Mouse (Mus musculus) liver, embryonic 15.5 days (tissue): ENCODE data around the gene Ece2. TPM values are rescaled to one million over a fixed set of nuclear protein-coding genes. Genes with fewer than 3 reads are reported as not detected.

Experiments used
- ATAC-seq: fragments of 200-750 bp; cut with Nextera tagmentation; 2 replicates; pipeline ENCODE4 v1.8.0; 2017; ENCODE audit warnings: moderate number of reproducible peaks, mild to moderate bottlenecking, moderate library complexity; ENCODE audit not compliant: insufficient read depth
- H3K27ac ChIP-seq: fragments of 300-500 bp; sonication (generic); replicated peaks from 2 replicates; pipeline ENCODE4 v1.5.1; 2015; ENCODE audit warnings: mild to moderate bottlenecking, inconsistent platforms
- H3K27me3 ChIP-seq: fragments of 300-500 bp; sonication (generic); 2 replicates; pipeline ENCODE4 v1.6.1; 2015; ENCODE audit warnings: mild to moderate bottlenecking, inconsistent platforms
- H3K36me3 ChIP-seq: fragments of 300-500 bp; sonication (generic); replicated peaks from 2 replicates; pipeline ENCODE4 v1.6.1; 2015; ENCODE audit warnings: moderate library complexity, mild to moderate bottlenecking, inconsistent platforms
- H3K4me1 ChIP-seq: fragments of 300-500 bp; sonication (generic); replicated peaks from 2 replicates; pipeline ENCODE4 v1.6.1; 2015; ENCODE audit warnings: inconsistent platforms
- H3K4me2 ChIP-seq: fragments of 300-500 bp; sonication (generic); 2 replicates; pipeline ENCODE4 v1.6.1; 2015; ENCODE audit warnings: moderate library complexity, mild to moderate bottlenecking, inconsistent platforms
- H3K4me3 ChIP-seq: fragments of 300-500 bp; sonication (generic); replicated peaks from 2 replicates; pipeline ENCODE4 v1.5.1; 2015; ENCODE audit warnings: mild to moderate bottlenecking, inconsistent platforms
- H3K9ac ChIP-seq: fragments of 300-500 bp; sonication (generic); 2 replicates; pipeline ENCODE4 v1.6.1; 2015; ENCODE audit warnings: moderate library complexity, mild to moderate bottlenecking, inconsistent platforms
- H3K9me3 ChIP-seq: fragments of 300-500 bp; sonication (generic); replicated peaks from 2 replicates; pipeline ENCODE4 v1.6.1; 2016; ENCODE audit warnings: inconsistent platforms
- WGBS: fragments of 180-500 bp; shearing (Covaris S2); methylation state at CpG from one replicate; pipeline ENCODE4 v1.1.7; 2015; ENCODE audit warnings: mixed read lengths; ENCODE audit not compliant: insufficient replicate concordance; 5-methylcytosine and 5-hydroxymethylcytosine counted together
- polyA plus RNA-seq: library from polyadenylated mRNA; unstranded; fragments of >200 nt; fragmentation: Nextera tagmentation; extraction: Ambion mirVana; gene quantifications from 2 replicates; pipeline ENCODE4 v1.2.1, GENCODE M21; 2015

The Ece2 gene
- polyA plus RNA-seq, 1 experiment from 2014 or later: not detected

DNA sequence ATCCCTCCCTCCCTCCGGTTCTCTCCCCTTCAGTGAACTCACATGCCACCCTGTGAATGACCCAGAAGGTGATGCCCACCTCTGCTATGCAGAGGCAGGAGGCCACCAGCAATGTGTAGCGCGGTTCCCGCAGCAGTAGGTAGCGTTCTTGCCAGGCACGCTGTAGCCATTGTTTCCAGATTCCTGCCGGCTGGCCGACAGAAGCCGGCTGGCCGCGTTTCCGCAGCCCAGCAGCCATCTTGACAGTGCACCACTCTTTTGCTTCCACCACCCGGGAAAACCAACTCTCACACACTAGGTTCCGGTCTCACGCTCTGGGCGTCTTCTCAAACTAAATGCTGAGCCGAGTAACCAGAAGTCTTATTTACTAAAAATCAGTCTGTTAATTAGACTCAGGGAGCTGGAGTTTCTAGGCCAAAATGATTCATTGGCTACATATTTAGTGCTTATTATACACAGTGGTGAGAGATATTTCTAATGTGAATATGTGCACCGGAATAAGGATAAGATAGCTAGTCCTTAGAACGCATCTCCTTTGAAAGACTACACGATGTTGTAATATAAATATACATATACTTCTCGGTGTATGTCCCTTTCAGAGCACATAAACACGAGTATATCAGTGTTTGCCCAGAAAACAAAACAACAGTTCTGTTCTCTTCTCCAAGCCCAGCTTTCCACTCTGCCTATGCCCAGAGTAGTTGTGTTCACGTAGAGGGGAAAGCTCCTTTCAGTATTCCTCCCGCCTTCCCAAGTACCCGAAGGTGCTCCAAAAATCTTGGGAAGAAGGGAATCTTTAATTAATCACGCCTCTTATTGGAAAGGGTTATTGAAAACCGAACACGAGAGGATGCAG, 18.9 kb upstream of the Ece2 start:
- Histone ChIP-seq H3K36me3 (peaks cover 21% of the 10 kb centered on the region), H3K9ac (peak overlapping the region; percentile 74), H3K4me2 (peak overlapping the region; percentile 93), H3K27ac (peak overlapping the region; percentile 77), H3K4me1 (peaks cover 39% of the 10 kb centered on the region), H3K27me3 (no peaks in the 10 kb centered on the region), H3K9me3 (no peaks in the 10 kb centered on the region), H3K4me3 (peak overlapping the region; percentile 83)
- under 1% methylated on average over 28 of the region's 28 CpGs for WGBS
- peak; percentile 47; the same call in 1 of the 2 replicates for ATAC-seq

DNA sequence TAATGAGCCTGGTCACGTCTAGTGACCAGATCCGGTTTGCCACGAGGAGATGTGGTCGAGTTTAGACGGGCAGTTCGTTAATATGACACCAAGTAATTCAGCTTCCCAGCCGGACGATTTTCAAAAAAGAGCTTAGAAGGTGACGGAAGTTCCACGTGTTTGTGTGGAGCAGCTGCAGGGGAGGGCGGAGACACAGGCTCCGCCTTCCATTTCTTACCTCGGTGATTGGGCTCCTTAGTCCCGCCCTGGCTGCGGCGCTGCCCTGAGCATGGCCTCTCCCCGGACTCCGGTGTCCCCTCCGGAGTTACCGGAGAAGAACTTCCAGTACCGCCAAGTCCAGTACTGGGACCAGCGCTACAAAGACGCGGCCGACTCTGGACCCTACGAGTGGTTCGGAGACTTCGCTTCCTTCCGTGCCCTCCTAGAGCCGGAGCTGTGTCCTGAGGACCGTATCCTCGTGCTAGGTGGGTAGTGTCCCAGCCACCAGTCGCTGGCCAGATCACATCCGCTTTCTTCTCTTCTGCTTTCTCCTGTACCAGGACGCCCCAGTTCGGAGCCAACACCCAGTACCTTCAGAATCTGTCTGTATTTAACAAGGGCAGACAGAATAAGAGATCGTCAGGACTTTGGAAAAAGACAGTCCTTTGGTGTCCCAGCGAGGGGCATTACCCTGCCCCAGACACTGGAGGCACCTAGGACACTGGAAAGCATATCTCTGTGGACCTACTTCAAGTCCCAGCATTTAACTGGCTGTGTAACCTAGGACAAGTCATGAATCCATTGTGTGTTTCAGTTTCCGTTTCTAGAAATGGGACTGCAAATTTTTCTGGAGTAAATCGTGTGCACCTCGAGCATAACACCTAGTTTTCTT, 18.0 kb upstream of the Ece2 start, which contains the start of the genes Eef1akmt4, Gm49333 and Alg3:
TSS of gene Eef1akmt4 (plus strand) at position 237 of the 871 bp plus-strand sequence.
TSS of gene Gm49333 (plus strand) at position 254 of the 871 bp plus-strand sequence.
TSS of gene Alg3 (minus strand) at position 379 of the 871 bp plus-strand sequence.
- no peaks in the 10 kb centered on the region for H3K27me3 ChIP-seq
- H3K4me2 ChIP-seq: peak within 1 kb of the TSS; percentile 93
- peaks cover 39% of the 10 kb centered on the region for H3K4me1 ChIP-seq
- H3K27ac ChIP-seq: peak within 1 kb of the TSS; percentile 77
- peak within 1 kb of the TSS; percentile 74 for H3K9ac ChIP-seq
- no peaks in the 10 kb centered on the region for H3K9me3 ChIP-seq
- peak; percentile 96 for ATAC-seq
- WGBS: 2% methylated on average over 41 of the region's 41 CpGs
- peaks cover 13% of the 10 kb centered on the region for H3K36me3 ChIP-seq
- peak within 1 kb of the TSS; percentile 83 for H3K4me3 ChIP-seq

DNA sequence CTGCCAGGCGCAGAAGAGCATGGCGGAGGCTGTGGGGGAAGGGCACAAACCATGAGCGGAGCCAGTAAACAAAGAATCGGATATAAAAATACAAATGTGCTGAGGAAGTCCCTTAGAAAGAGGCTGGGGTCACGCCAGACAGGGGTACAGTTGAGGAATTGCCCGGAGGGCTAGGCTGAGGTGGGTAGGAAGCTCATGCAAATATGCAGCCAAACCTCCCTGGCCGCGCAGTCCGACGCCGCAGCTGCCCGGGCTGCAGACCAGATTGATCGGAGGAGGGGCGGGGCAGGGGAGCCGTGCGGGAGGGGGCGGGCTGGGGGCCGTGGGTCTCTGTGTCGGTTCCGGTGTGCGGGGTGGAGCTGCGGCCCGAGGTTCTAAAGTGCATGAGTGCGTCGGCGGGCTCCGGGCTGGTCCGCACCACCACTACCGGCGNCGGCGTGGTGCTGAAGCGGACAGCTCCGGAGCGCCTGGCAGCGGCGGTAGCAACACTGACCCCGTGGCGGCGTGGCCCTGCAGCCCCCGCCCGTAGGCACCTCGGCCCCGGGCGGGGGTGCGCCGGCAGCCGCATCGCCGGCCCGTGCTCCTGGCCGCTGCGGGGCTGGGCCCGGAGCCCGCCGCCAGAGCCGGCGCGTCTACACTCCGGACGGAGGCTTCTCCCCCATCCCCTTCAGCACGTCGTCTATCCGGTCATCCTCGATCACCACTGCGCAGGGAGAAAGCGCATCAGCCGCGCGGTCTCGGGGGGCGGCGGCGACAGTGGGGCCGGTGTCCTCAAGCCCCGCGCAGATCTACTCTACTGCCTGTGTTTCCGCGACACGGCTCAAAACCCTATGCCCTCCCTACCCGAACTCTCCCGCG, 9.9 kb upstream of the Ece2 start:
- Histone ChIP-seq H3K27me3 (peaks cover 73% of the 10 kb centered on the region), H3K9ac (no peak overlapping the region), H3K4me1 (peaks cover 36% of the 10 kb centered on the region), H3K4me3 (peak overlapping the region; percentile 67), H3K4me2 (peak overlapping the region; percentile 96), H3K36me3 (no peaks in the 10 kb centered on the region), H3K9me3 (no peaks in the 10 kb centered on the region), H3K27ac (no peak overlapping the region)
- ATAC-seq: 0 out of 2 replicates have a peak, but pooled peaks have one; percentile 19
- 4% methylated on average over 81 of the region's 83 CpGs for WGBS

DNA sequence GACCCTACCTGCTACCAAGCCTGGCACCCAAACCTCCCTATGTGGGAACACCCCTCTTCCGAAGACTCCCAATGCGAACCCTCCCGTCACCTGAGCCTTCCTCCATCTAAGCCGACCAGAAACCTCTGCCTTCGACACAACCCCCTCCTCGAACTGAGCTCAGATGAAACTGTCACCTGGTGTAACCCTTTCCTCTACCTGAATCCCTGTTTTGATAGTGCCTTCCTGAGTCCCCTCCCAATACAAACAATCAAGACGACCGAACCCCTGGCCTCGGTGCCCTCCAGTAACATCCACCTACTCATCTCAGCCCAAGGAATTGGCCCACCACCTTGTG, 9.3 kb upstream of the Ece2 start:
- WGBS: under 1% methylated on average over 9 of the region's 9 CpGs
- no peaks in the 10 kb centered on the region for H3K36me3 ChIP-seq
- no peak overlapping the region for H3K27ac ChIP-seq
- peaks cover 77% of the 10 kb centered on the region for H3K27me3 ChIP-seq
- H3K4me1 ChIP-seq: peaks cover 36% of the 10 kb centered on the region
- peak overlapping the region; percentile 96 for H3K4me2 ChIP-seq
- H3K9me3 ChIP-seq: no peaks in the 10 kb centered on the region
- no peak for ATAC-seq
- no peak overlapping the region for H3K9ac ChIP-seq
- peak overlapping the region; percentile 67 for H3K4me3 ChIP-seq

DNA sequence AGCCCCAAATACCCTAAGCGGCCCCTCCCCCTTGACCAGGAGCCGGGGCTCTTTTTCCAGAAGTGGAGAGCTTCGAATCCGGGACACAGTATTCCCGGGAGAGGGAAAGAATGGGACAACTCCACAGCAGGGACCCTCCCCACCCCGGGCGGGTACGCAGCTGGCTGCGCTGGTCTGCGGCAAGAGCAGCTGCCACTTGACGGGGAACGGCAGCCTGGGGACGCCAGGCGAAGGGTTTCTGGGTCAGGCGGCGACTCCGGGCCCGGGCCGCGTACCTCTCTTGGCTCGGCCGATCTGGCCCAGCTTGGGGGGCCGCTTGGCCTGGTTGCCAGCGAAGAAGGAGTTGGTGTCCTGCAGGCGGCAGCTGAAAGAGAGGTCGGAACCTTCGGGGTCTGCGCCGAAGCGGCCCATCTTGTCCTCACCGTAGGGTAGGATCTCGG, 8.9 kb upstream of the Ece2 start:
- Histone ChIP-seq H3K4me1 (peaks cover 36% of the 10 kb centered on the region), H3K9ac (peak overlapping the region; percentile 49), H3K27ac (no peak overlapping the region), H3K4me3 (peak overlapping the region; percentile 67), H3K9me3 (no peaks in the 10 kb centered on the region), H3K27me3 (peaks cover 81% of the 10 kb centered on the region), H3K4me2 (peak overlapping the region; percentile 96), H3K36me3 (no peaks in the 10 kb centered on the region)
- under 1% methylated on average over 32 of the region's 32 CpGs for WGBS
- ATAC-seq: peak; percentile 16; the same call in 1 of the 2 replicates

DNA sequence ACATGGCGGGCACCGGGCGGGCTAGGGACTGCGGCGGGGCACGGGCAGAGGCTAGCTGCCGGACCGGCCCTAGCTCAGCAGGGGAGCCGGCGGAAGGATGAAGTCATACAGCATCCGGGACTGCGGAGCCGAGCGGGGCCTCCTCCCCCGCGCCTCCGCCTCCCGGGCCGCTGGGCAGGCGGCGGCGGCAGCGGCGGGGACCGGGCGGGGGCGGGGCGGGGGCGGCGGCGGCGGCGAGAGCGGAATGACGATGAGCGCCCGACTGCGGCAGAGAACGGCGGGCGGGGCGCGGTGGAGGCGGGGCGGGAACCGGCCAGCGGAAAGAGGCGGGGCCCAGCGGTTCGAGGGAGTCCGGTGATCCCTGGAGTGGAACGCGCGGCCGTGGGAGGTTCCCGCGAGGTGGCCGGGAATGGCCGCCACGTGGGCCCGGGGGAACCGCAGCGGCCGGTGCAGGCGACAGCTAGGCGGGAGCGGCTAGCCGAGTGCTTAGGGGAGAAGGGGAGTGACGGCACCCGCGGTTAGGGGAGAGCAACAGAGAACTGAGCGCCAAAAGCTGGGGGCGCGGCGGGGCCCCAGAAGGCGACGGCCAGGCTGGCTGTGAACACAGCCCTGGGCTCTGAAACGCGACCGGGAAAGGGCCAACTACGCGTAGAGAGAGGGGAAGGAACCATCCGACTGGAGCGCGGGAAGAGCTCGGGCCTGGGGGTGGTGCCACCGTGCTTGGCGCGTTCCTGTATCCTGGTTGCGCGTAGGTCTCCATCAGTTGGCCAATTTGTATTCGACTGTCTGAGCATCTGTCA, 8.2 kb upstream of the Ece2 start, which contains the start of gene Camk2n2:
TSS of gene Camk2n2 (minus strand) at position 97 of the 800 bp plus-strand sequence.
- Histone ChIP-seq H3K27ac (0 out of 2 replicates have a peak within 1 kb of the TSS, but pooled peaks have one; percentile 7), H3K9me3 (no peaks in the 10 kb centered on the region), H3K4me1 (peaks cover 36% of the 10 kb centered on the region), H3K4me3 (peak within 1 kb of the TSS; percentile 67), H3K4me2 (peak within 1 kb of the TSS; percentile 96), H3K36me3 (no peaks in the 10 kb centered on the region), H3K9ac (peak within 1 kb of the TSS; percentile 49), H3K27me3 (peaks cover 85% of the 10 kb centered on the region)
- WGBS: under 1% methylated on average over 90 of the region's 92 CpGs
- peak; percentile 58 for ATAC-seq

DNA sequence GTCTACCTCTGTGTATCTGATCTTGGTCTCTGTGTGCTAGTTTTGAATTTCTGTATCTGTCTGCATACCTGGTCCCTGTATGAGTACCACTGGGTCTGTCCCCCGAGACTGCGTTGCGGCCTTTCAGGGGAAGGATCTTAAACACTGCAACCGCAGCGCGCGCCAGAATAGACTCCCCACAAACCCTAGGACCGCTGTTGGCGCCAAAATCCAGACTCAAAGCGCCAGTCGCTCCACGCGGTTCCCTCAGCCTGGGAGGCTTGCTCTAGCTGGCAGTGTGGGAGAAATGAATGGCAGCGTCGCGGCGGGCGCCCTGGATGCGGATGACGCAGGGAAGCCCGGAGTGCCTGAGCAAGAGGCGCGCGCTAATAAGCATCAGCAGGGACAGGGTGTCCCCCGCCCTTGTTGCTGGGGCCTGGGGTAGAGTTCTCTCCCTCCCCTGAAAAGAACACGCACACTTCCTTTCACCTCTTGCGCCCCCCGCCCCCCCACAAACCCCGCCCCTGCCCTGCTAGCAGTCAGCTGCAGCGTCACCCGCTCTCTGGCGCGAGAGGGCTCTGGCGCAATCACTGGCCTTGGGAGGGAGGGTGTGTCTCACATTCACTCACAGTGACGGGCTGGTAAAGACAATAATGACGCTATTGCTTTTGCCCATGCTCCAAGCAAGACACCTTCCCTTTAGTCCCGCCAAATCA, 7.5 kb upstream of the Ece2 start:
- H3K4me3 ChIP-seq: peak overlapping the region; percentile 67
- H3K9me3 ChIP-seq: no peaks in the 10 kb centered on the region
- H3K27ac ChIP-seq: 0 out of 2 replicates have a peak overlapping the region, but pooled peaks have one; percentile 7
- H3K4me2 ChIP-seq: peak overlapping the region; percentile 96
- no peaks in the 10 kb centered on the region for H3K36me3 ChIP-seq
- H3K4me1 ChIP-seq: peaks cover 36% of the 10 kb centered on the region
- 0 out of 2 replicates have a peak overlapping the region, but pooled peaks have one; percentile 49 for H3K9ac ChIP-seq
- WGBS: under 1% methylated on average over 37 of the region's 37 CpGs
- peak; percentile 40 for ATAC-seq
- peaks cover 92% of the 10 kb centered on the region for H3K27me3 ChIP-seq

DNA sequence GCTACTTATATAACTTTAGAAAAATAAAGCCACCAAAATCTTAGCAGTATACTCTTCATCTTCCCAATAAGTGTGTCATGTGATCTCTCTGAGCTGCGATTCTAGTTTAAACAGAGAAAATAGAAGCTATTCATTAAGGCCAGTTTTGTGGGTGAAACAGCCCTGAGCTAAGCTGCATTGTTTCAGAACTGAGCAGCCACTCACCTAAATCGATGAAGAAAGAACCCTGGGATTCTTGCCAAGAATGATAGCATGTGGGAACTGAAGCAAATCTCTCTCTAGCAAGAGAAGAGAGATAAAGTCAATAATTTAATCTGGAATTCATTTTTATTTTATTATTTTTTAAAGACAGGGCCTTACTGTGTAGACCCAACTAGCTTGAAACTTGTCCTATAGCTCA, 6.4 kb upstream of the Ece2 start:
- no peak overlapping the region for H3K9ac ChIP-seq
- peaks cover 94% of the 10 kb centered on the region for H3K27me3 ChIP-seq
- no peak overlapping the region for H3K27ac ChIP-seq
- ATAC-seq: no peak
- H3K4me1 ChIP-seq: peaks cover 36% of the 10 kb centered on the region
- WGBS: 47% methylated on average over 2 of the region's 2 CpGs
- H3K9me3 ChIP-seq: no peaks in the 10 kb centered on the region
- no peak overlapping the region for H3K4me3 ChIP-seq
- H3K4me2 ChIP-seq: no peak overlapping the region
- H3K36me3 ChIP-seq: no peaks in the 10 kb centered on the region

DNA sequence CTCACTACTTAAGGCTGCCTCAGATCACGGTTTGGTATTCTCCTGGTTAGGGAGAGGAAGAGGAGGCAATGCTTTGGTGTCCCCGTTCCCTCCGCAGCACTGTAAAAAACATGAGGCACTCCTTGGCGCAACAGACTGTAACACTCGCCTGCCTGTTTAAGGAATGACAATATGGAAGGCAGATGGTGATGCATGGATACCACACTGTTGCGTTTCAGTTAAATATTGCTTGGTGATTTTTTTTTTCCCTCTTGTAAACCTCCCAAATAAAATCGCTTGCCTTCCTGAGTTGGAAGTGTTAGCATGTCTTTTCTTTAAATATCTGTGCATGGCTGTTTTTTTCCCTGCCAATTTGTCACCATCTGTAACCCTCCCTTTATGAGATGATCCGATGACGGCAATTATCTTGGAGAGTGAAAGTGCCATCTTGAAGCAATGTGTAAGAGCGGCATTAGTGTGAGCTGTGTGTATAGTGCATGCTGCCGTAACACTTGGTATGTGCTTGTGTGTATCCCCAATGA, 697 bp upstream of the Ece2 start:
- Histone ChIP-seq H3K9ac (no peak overlapping the region), H3K9me3 (no peaks in the 10 kb centered on the region), H3K27me3 (peaks cover 79% of the 10 kb centered on the region), H3K4me1 (no peaks in the 10 kb centered on the region), H3K27ac (no peak overlapping the region), H3K4me2 (0 out of 2 replicates have a peak overlapping the region, but pooled peaks have one; percentile 65), H3K4me3 (no peak overlapping the region), H3K36me3 (no peaks in the 10 kb centered on the region)
- ATAC-seq: no peak
- WGBS: 58% methylated on average over 11 of the region's 11 CpGs
